Mouse (Mus musculus): Measurements from ENCODE around the gene Galnt17.

The Galnt17 gene

GRCm38 (mm10) chr5:131241689-131242088, 66.6 kb downstream of the Galnt17 start:
- DNase-seq (ENCODE audit: low spot score): no peak

GRCm38 (mm10) chr5:131239813-131240212, 68.5 kb downstream of the Galnt17 start:
- no peak for DNase-seq (ENCODE audit: low spot score)

GRCm38 (mm10) chr5:131236906-131237305, 71.4 kb downstream of the Galnt17 start:
- peak; percentile 50 for DNase-seq (ENCODE audit: low spot score)

GRCm38 (mm10) chr5:131233828-131234227, 74.5 kb downstream of the Galnt17 start:
- no peak for DNase-seq (ENCODE audit: low spot score)

- DNase-seq (ENCODE audit: low spot score): peak; percentile 8
Measured at GRCm38 (mm10) chr5:131231060-131231459, 77.2 kb downstream of the Galnt17 start.

- no peak for DNase-seq (ENCODE audit: low spot score)
Measured at GRCm38 (mm10) chr5:131229744-131230143, 78.6 kb downstream of the Galnt17 start.

GRCm38 (mm10) chr5:131223416-131223815, 84.9 kb downstream of the Galnt17 start:
- DNase-seq (ENCODE audit: low spot score): no peak

GRCm38 (mm10) chr5:131222498-131223244, 85.6 kb downstream of the Galnt17 start:
- DNase-seq (ENCODE audit: low spot score): no peak

GRCm38 (mm10) chr5:131218221-131218620, 90.1 kb downstream of the Galnt17 start:
- DNase-seq (ENCODE audit: low spot score): no peak

GRCm38 (mm10) chr5:131211618-131212017, 96.7 kb downstream of the Galnt17 start:
- no peak for DNase-seq (ENCODE audit: low spot score)

GRCm38 (mm10) chr5:131201146-131201545, 107.2 kb downstream of the Galnt17 start:
- no peak for DNase-seq (ENCODE audit: low spot score)

- no peak for DNase-seq (ENCODE audit: low spot score)
Measured at GRCm38 (mm10) chr5:131192311-131192710, 116.0 kb downstream of the Galnt17 start.

GRCm38 (mm10) chr5:131184566-131184965, 123.7 kb downstream of the Galnt17 start:
- no peak for DNase-seq (ENCODE audit: low spot score)

GRCm38 (mm10) chr5:131181231-131181630, 127.1 kb downstream of the Galnt17 start:
- DNase-seq (ENCODE audit: low spot score): no peak

- no peak for DNase-seq (ENCODE audit: low spot score)
Measured at GRCm38 (mm10) chr5:131180756-131181155, 127.5 kb downstream of the Galnt17 start.

GRCm38 (mm10) chr5:131177851-131178250, 130.4 kb downstream of the Galnt17 start:
- no peak for DNase-seq (ENCODE audit: low spot score)

GRCm38 (mm10) chr5:131177168-131177567, 131.1 kb downstream of the Galnt17 start:
- no peak for DNase-seq (ENCODE audit: low spot score)

- no peak for DNase-seq (ENCODE audit: low spot score)
Measured at GRCm38 (mm10) chr5:131169186-131169585, 139.1 kb downstream of the Galnt17 start.

GRCm38 (mm10) chr5:131167366-131167765, 140.9 kb downstream of the Galnt17 start:
- no peak for DNase-seq (ENCODE audit: low spot score)

GRCm38 (mm10) chr5:131165681-131166080, 142.6 kb downstream of the Galnt17 start:
- no peak for DNase-seq (ENCODE audit: low spot score)

GRCm38 (mm10) chr5:131157866-131158265, 150.4 kb downstream of the Galnt17 start:
- no peak for DNase-seq (ENCODE audit: low spot score)

- DNase-seq (ENCODE audit: low spot score): no peak
Measured at GRCm38 (mm10) chr5:131156323-131156722, 152.0 kb downstream of the Galnt17 start.

GRCm38 (mm10) chr5:131142606-131143005, 165.7 kb downstream of the Galnt17 start:
- no peak for DNase-seq (ENCODE audit: low spot score)

- no peak for DNase-seq (ENCODE audit: low spot score)
Measured at GRCm38 (mm10) chr5:131134809-131135208, 173.5 kb downstream of the Galnt17 start.
